In genomic region chr19:60756192-60757098, GRCm38 (mm10) we compare ENCODE assay signal across 8 mouse cellular contexts. TPM values are rescaled to one million over a fixed set of nuclear protein-coding genes. Genes with fewer than 3 reads are reported as not detected.
DNase-seq lines count a peak whose midpoint lies in the region; ATAC-seq lines count a peak whose summit lies in the region.

No protein-coding gene starts in this region.

- peak overlapping the region; percentile 77 for H3K4me3 ChIP-seq in forebrain, embryonic 12.5 days (replicated peaks)
- H3K4me3 ChIP-seq in hindbrain, embryonic 11.5 days (ENCODE audit: low read depth, low read length) = peak overlapping the region; percentile 74

- H3K27ac ChIP-seq in forebrain, embryonic 12.5 days = peak overlapping the region; percentile 85
- peak overlapping the region; percentile 56; the same call in 1 of the 2 replicates for H3K27ac ChIP-seq in hindbrain, embryonic 11.5 days (ENCODE audit: low read depth, low read length)

- peak; percentile 79 for ATAC-seq in forebrain, embryonic 12.5 days (ENCODE audit: low FRiP score)
- ATAC-seq in hindbrain, embryonic 11.5 days (ENCODE audit: low FRiP score) = peak; percentile 62

- H3K36me3 ChIP-seq in forebrain, embryonic 12.5 days (replicated peaks) = peaks cover 10% of the 10 kb centered on the region
- H3K36me3 ChIP-seq in hindbrain, embryonic 11.5 days (ENCODE audit: control insufficient read depth, insufficient read depth, low read length) = no peaks in the 10 kb centered on the region

- peak overlapping the region; percentile 77 for H3K9ac ChIP-seq in forebrain, embryonic 12.5 days
- peak overlapping the region; percentile 65 for H3K9ac ChIP-seq in hindbrain, embryonic 11.5 days (ENCODE audit: low read depth, low read length)

- H3K27me3 ChIP-seq in forebrain, embryonic 12.5 days = peaks cover 25% of the 10 kb centered on the region
- peaks cover 4% of the 10 kb centered on the region; the same call in 1 of the 2 replicates for H3K27me3 ChIP-seq in hindbrain, embryonic 11.5 days (ENCODE audit: control insufficient read depth, insufficient read depth, low read length)

- peaks cover 18% of the 10 kb centered on the region for H3K4me1 ChIP-seq in forebrain, embryonic 12.5 days
- no peaks in the 10 kb centered on the region for H3K4me1 ChIP-seq in hindbrain, embryonic 11.5 days (replicated peaks; ENCODE audit: control insufficient read depth, insufficient read depth, low read length)

- H3K4me2 ChIP-seq in forebrain, embryonic 12.5 days = peak overlapping the region; percentile 100
- H3K4me2 ChIP-seq in hindbrain, embryonic 11.5 days (replicated peaks; ENCODE audit: low read depth, low read length) = peak overlapping the region; percentile 100

- peak; percentile 65 for DNase-seq in ES-CJ7 (ENCODE audit: low read depth, low spot score)
- peak; percentile 32 for DNase-seq in c-Kit-positive CD71-positive TER-119-negative erythroid progenitor cells, embryonic 14.5 days (ENCODE audit: low read depth)
- DNase-seq in hindbrain, embryonic 11.5 days (ENCODE audit: low spot score) = peak; percentile 67
- DNase-seq in layer of hippocampus, postnatal 25 days (ENCODE audit: extremely low spot score in 1 of 2, low spot score in 1 of 2) = peak; percentile 41 to 76
- DNase-seq in lung, postnatal 10 days = peak; percentile 40
- peak; percentile 49 for DNase-seq in retina, embryonic 14.5 days (ENCODE audit: low spot score)
- peak; percentile 68 to 79 for DNase-seq in thymus, postnatal 36 days

- WGBS in forebrain, embryonic 12.5 days = 1% methylated on average over 82 of the region's 115 CpGs
- WGBS in hindbrain, embryonic 11.5 days = under 1% methylated on average over 92 of the region's 115 CpGs

- no peaks in the 10 kb centered on the region for H3K9me3 ChIP-seq in forebrain, embryonic 12.5 days
- H3K9me3 ChIP-seq in hindbrain, embryonic 11.5 days (ENCODE audit: control insufficient read depth, low read length) = no peaks in the 10 kb centered on the region

RNA-seq across cellular contexts. Expression of gene Nanos1, which starts 0.7 kb away (rescaled TPM):
- polyA plus RNA-seq in forebrain, embryonic 12.5 days (2016; fragmentation: Nextera tagmentation; extraction: Ambion mirVana) = 7.4 and 7.8 TPM in 2 replicates
- 3.8 and 5.4 TPM in 2 replicates for polyA plus RNA-seq in hindbrain, embryonic 11.5 days (2014; fragmentation: Nextera tagmentation; extraction: Ambion mirVana)
- total RNA-seq in layer of hippocampus, postnatal 25 days (2021) = 10 to 100 TPM; 16.8 to 17.4 TPM

RNA-seq across cellular contexts. Expression of gene Eif3a, which starts 34.0 kb away (rescaled TPM):
- 136 and 137 TPM in 2 replicates for polyA plus RNA-seq in forebrain, embryonic 12.5 days (2016; fragmentation: Nextera tagmentation; extraction: Ambion mirVana)
- polyA plus RNA-seq in hindbrain, embryonic 11.5 days (2014; fragmentation: Nextera tagmentation; extraction: Ambion mirVana) = 169 and 184 TPM in 2 replicates
- total RNA-seq in layer of hippocampus, postnatal 25 days (2021) = 100 to 1,000 TPM in 1 of 2 experiments, 10 to 100 TPM in 1; 88.6 to 103 TPM

RNA-seq across cellular contexts. Expression of gene Fam45a, which starts 54.9 kb away (rescaled TPM):
- 35.5 and 39.4 TPM in 2 replicates for polyA plus RNA-seq in forebrain, embryonic 12.5 days (2016; fragmentation: Nextera tagmentation; extraction: Ambion mirVana)
- 38.9 and 46.0 TPM in 2 replicates for polyA plus RNA-seq in hindbrain, embryonic 11.5 days (2014; fragmentation: Nextera tagmentation; extraction: Ambion mirVana)
- 10 to 100 TPM; 40.3 to 47.3 TPM for total RNA-seq in layer of hippocampus, postnatal 25 days (2021)

Comparison
In these comparisons a context has a peak if more than half of its experiments do, and no peak if none do; other contexts are left out.
1. Peak in every context shown above with its lines: DNase-seq, ATAC-seq, H3K4me3 ChIP-seq and H3K27ac ChIP-seq.